Comparison of ENCODE assay signal across 14 mouse cellular contexts in the genomic region with DNA sequence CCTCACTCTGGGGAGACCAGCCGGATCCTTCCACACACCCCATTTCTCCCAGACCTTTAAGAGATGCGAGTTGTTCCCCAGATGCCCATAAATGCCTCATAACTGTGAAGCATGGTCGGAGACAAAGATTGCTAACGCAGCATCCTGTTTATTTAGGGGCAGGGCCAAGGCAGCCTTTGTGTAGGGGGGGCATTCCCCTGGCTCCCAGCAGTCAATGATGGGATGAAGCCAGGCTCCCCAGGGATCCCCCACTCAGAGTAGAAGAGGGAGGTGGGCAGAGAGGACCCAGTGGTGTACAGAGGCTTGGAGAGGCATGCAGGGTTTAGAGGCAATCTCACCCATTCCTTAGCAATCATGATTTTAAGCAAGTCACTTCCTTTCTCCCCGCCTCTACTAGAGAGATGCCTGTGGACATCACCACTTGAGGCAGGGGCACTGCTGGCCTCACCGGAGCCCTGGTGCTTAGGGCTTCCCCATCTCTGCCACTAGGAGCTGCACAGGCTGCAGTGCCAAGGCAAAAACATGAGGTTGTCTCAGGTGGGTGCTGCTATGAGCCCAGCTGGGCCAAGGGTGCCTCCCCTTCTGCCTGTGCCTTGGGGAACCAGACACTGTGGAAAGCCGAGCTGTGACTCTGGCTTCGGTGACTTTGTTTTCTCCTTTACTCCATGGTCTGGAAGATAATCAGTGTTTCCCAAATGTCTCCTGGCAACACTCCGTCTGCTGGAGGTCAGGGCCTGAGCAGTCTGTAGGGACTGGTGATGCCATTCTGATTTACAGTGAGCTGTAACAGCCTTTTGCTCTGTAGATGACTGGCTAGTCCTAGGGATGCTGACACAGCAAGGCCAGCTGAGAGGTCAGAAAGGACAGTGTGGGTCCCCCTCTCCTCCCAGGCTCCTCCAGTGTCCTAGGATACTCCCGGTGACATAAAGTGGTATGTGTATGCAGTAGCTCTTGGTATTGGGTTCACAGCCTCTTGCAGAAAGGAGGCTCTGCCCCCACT.
DNase-seq lines count a peak whose midpoint lies in the region; ATAC-seq and TF ChIP-seq lines count a peak whose summit lies in the region.
"Had no signal": no experiment of that assay in that cellular context is flagged by ENCODE, and none has a peak within 500 bp of the region (broad histone marks: within the 10 kb centered on the region; RNA-seq: fewer than 3 reads in every experiment).

No protein-coding gene starts in this region.

- peaks cover 19% of the 10 kb centered on the region for H3K27me3 ChIP-seq in heart, embryonic 11.5 days (ENCODE audit: control insufficient read depth, insufficient read depth, low read length)
- H3K27me3 ChIP-seq in lung, postnatal 0 days (replicated peaks; ENCODE audit: insufficient read depth, low read length): peaks cover 3% of the 10 kb centered on the region; the same call in 1 of the 2 replicates
- peaks cover 9% of the 10 kb centered on the region for H3K27me3 ChIP-seq in kidney, postnatal 0 days (ENCODE audit: insufficient read depth, low read length)
- H3K27me3 ChIP-seq in neural tube, embryonic 14.5 days (ENCODE audit: control insufficient read depth, insufficient read depth, low read length): no peaks in the 10 kb centered on the region

- no peaks in the 10 kb centered on the region for H3K36me3 ChIP-seq in heart, embryonic 11.5 days (ENCODE audit: control insufficient read depth, insufficient read depth, low read length)
- no peaks in the 10 kb centered on the region for H3K36me3 ChIP-seq in lung, postnatal 0 days (ENCODE audit: insufficient read depth, low read length)
- H3K36me3 ChIP-seq in kidney, postnatal 0 days (ENCODE audit: insufficient read depth, low read length): no peaks in the 10 kb centered on the region
- no peaks in the 10 kb centered on the region for H3K36me3 ChIP-seq in neural tube, embryonic 14.5 days (ENCODE audit: control insufficient read depth, insufficient read depth, low read length)
- H3K36me3 ChIP-seq: embryonic facial prominence, embryonic 13.5 days; intestine, embryonic 15.5 days had no signal

- 55% methylated on average over 10 of the region's 10 CpGs for WGBS in heart, embryonic 11.5 days (ENCODE audit: insufficient replicate concordance)
- 64% methylated on average over 10 of the region's 10 CpGs for WGBS in lung, postnatal 0 days
- 47% methylated on average over 10 of the region's 10 CpGs for WGBS in kidney, postnatal 0 days
- WGBS in neural tube, embryonic 14.5 days: 40% methylated on average over 10 of the region's 10 CpGs

- no peaks in the 10 kb centered on the region for H3K9me3 ChIP-seq in heart, embryonic 11.5 days (replicated peaks; ENCODE audit: control insufficient read depth, low read length)
- no peaks in the 10 kb centered on the region for H3K9me3 ChIP-seq in lung, postnatal 0 days (ENCODE audit: low read length)
- no peaks in the 10 kb centered on the region for H3K9me3 ChIP-seq in kidney, postnatal 0 days (replicated peaks; ENCODE audit: low read length)
- H3K9me3 ChIP-seq in neural tube, embryonic 14.5 days (ENCODE audit: control insufficient read depth, low read length): no peaks in the 10 kb centered on the region
- H3K9me3 ChIP-seq: embryonic facial prominence, embryonic 13.5 days; intestine, embryonic 15.5 days had no signal

- H3K9ac ChIP-seq in heart, embryonic 11.5 days (ENCODE audit: low read depth, low read length): no peak overlapping the region
- H3K9ac ChIP-seq in lung, postnatal 0 days (replicated peaks; ENCODE audit: low read depth): no peak overlapping the region
- H3K9ac ChIP-seq in kidney, postnatal 0 days (ENCODE audit: low read depth, low read length): no peak overlapping the region
- H3K9ac ChIP-seq in neural tube, embryonic 14.5 days (replicated peaks; ENCODE audit: low read depth, low read length): 0 out of 2 replicates have a peak overlapping the region, but pooled peaks have one; percentile 0
- H3K9ac ChIP-seq: intestine, embryonic 15.5 days had no signal

- peak; percentile 12 for TF ChIP-seq CTCF in lung, postnatal 0 days (IDR thresholded peaks at IDR 0.05)
- 0 out of 2 replicates have a peak, but pooled peaks have one; percentile 5 for TF ChIP-seq CTCF in kidney, postnatal 0 days (IDR thresholded peaks at IDR 0.05; ENCODE audit: low read depth)

- no peak for ATAC-seq in heart, embryonic 11.5 days (replicated peaks; ENCODE audit: insufficient number of reproducible peaks, low FRiP score, low TSS enrichment)
- no peak for ATAC-seq in lung, postnatal 0 days
- ATAC-seq in kidney, postnatal 0 days (replicated peaks; ENCODE audit: low FRiP score, low read depth): no peak
- ATAC-seq in neural tube, embryonic 14.5 days (ENCODE audit: low read depth): peak; percentile 29; the same call in 1 of the 2 replicates
- ATAC-seq: forebrain, embryonic 14.5 days; intestine, embryonic 15.5 days had no signal

- no peak overlapping the region for H3K4me3 ChIP-seq in heart, embryonic 11.5 days (ENCODE audit: low read depth, low read length)
- H3K4me3 ChIP-seq in lung, postnatal 0 days (ENCODE audit: low read depth, low read length): no peak overlapping the region
- no peak overlapping the region for H3K4me3 ChIP-seq in kidney, postnatal 0 days (replicated peaks; ENCODE audit: low read depth, low read length)
- H3K4me3 ChIP-seq in neural tube, embryonic 14.5 days (ENCODE audit: low read depth, low read length): no peak overlapping the region
- H3K4me3 ChIP-seq: embryonic facial prominence, embryonic 13.5 days; intestine, embryonic 15.5 days had no signal

- TF ChIP-seq EP300 in lung, postnatal 0 days (IDR thresholded peaks at IDR 0.05): no peak

- DNase-seq in heart, adult 11 months: peak; percentile 92
- no peak for DNase-seq in lung, postnatal 0 days (ENCODE audit: low spot score)
- no peak for DNase-seq in lung, postnatal 10 days
- peak; percentile 34 for DNase-seq in kidney, postnatal 0 days (ENCODE audit: low spot score)
- DNase-seq in c-Kit-positive CD71-positive TER-119-positive erythroid progenitor cells, embryonic 14.5 days (ENCODE audit: low spot score): no peak
- DNase-seq in embryo, embryonic 9.5 days (ENCODE audit: extremely low spot score): no peak
- DNase-seq: left cerebral cortex, postnatal 4 days; lung, adult 18-20 months; thymus, postnatal 36 days had no signal

- peaks cover 12% of the 10 kb centered on the region for H3K4me1 ChIP-seq in heart, embryonic 11.5 days (ENCODE audit: control insufficient read depth, insufficient read depth, low read length)
- H3K4me1 ChIP-seq in lung, postnatal 0 days (ENCODE audit: insufficient read depth, low read depth, low read length): no peaks in the 10 kb centered on the region
- H3K4me1 ChIP-seq in kidney, postnatal 0 days (replicated peaks; ENCODE audit: insufficient read depth, low read length): peaks cover 7% of the 10 kb centered on the region; the same call in 1 of the 2 replicates
- peaks cover 17% of the 10 kb centered on the region for H3K4me1 ChIP-seq in neural tube, embryonic 14.5 days (ENCODE audit: control insufficient read depth, insufficient read depth, low read length)

- no peak overlapping the region for H3K4me2 ChIP-seq in heart, embryonic 11.5 days
- H3K4me2 ChIP-seq in lung, postnatal 0 days (replicated peaks; ENCODE audit: low read depth, low read length): no peak overlapping the region
- H3K4me2 ChIP-seq in kidney, postnatal 0 days (ENCODE audit: low read length): no peak overlapping the region
- no peak overlapping the region for H3K4me2 ChIP-seq in neural tube, embryonic 14.5 days (ENCODE audit: low read depth, low read length)
- H3K4me2 ChIP-seq: embryonic facial prominence, embryonic 13.5 days; intestine, embryonic 15.5 days had no signal

- H3K27ac ChIP-seq in heart, embryonic 11.5 days (ENCODE audit: low read depth, low read length): no peak overlapping the region
- no peak overlapping the region for H3K27ac ChIP-seq in lung, postnatal 0 days (ENCODE audit: low read length)
- no peak overlapping the region for H3K27ac ChIP-seq in kidney, postnatal 0 days
- peak overlapping the region; percentile 46 for H3K27ac ChIP-seq in neural tube, embryonic 14.5 days (ENCODE audit: low read depth, low read length)
- H3K27ac ChIP-seq: embryonic facial prominence, embryonic 13.5 days; intestine, embryonic 15.5 days had no signal

Comparison
In these comparisons a context has a peak if more than half of its experiments do, and no peak if none do; other contexts are left out.
1. DNase-seq: peak in heart, adult 11 months (single experiment) and kidney, postnatal 0 days (single experiment); none in lung, postnatal 0 days (single experiment), lung, postnatal 10 days (single experiment), c-Kit-positive CD71-positive TER-119-positive erythroid progenitor cells, embryonic 14.5 days (single experiment) and embryo, embryonic 9.5 days (single experiment).